Mouse (Mus musculus) hindbrain, embryonic 15.5 days (tissue): ENCODE data around the gene Sec63. TPM values are rescaled to one million over a fixed set of nuclear protein-coding genes. Genes with fewer than 3 reads are reported as not detected.

Source experiments
- ATAC-seq: fragments of 200-750 bp; cut with Nextera tagmentation; 2 replicates; pipeline ENCODE4 v1.8.0; 2017; ENCODE audit warnings: low read depth, moderate number of reproducible peaks, moderate TSS enrichment; ENCODE audit not compliant: low FRiP score
- H3K27ac ChIP-seq: fragments of 300-500 bp; sonication (generic); replicated peaks from 2 replicates; pipeline ENCODE4 v1.5.1; 2015; ENCODE audit warnings: mild to moderate bottlenecking, inconsistent platforms
- H3K27me3 ChIP-seq: fragments of 300-500 bp; sonication (generic); 2 replicates; pipeline ENCODE4 v1.6.1; 2015; ENCODE audit warnings: control low read depth, inconsistent platforms
- H3K36me3 ChIP-seq: fragments of 300-500 bp; sonication (generic); 2 replicates; pipeline ENCODE4 v1.6.1; 2015; ENCODE audit warnings: control low read depth, inconsistent platforms
- H3K4me1 ChIP-seq: fragments of 300-500 bp; sonication (generic); replicated peaks from 2 replicates; pipeline ENCODE4 v1.6.1; 2015; ENCODE audit warnings: control low read depth, inconsistent platforms
- H3K4me2 ChIP-seq: fragments of 300-500 bp; sonication (generic); 2 replicates; pipeline ENCODE4 v1.6.1; 2015; ENCODE audit warnings: moderate library complexity, mild to moderate bottlenecking, inconsistent platforms
- H3K4me3 ChIP-seq: fragments of 300-500 bp; sonication (generic); 2 replicates; pipeline ENCODE4 v1.5.1; 2015; ENCODE audit warnings: mild to moderate bottlenecking, inconsistent platforms
- H3K9ac ChIP-seq: fragments of 300-500 bp; sonication (generic); 2 replicates; pipeline ENCODE4 v1.6.1; 2015; ENCODE audit warnings: inconsistent platforms
- H3K9me3 ChIP-seq: fragments of 300-500 bp; sonication (generic); 2 replicates; pipeline ENCODE4 v1.6.1; 2016; ENCODE audit warnings: control low read depth, inconsistent platforms
- WGBS: fragments of 180-500 bp; shearing (Covaris S2); methylation state at CpG from one replicate; pipeline ENCODE4 v1.1.7; 2015; 5-methylcytosine and 5-hydroxymethylcytosine counted together
- polyA plus RNA-seq: library from polyadenylated mRNA; unstranded; fragments of >200 nt; fragmentation: Nextera tagmentation; extraction: Ambion mirVana; gene quantifications from 2 replicates; pipeline ENCODE4 v1.2.1, GENCODE M21; 2015

Gene Sec63
- polyA plus RNA-seq, 1 experiment from 2014 or later: 20.7 TPM

DNA sequence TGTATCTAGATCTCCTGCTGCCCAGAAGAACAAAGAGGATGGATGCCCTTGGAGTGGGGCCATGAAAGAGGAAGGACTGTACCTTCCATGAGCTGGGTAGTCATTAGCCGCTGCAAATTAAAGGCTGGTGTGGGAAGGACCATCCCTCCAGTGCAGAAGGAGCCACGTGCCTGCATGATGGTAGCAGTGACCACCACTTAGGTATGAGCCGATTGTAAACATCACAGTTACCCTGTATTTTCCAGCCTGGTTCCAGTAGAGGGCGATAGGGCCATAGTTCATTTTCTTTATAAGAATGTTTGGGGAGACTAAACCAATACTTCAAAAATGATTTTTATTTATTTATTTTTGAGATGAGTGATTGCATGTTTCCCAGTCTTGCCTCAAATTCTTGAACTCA lies 71.4 kb downstream of the Sec63 start:
- Histone ChIP-seq H3K27ac (0 out of 2 replicates have a peak overlapping the region, but pooled peaks have one; percentile 10), H3K4me3 (no peak overlapping the region), H3K9ac (no peak overlapping the region), H3K9me3 (no peaks in the 10 kb centered on the region), H3K4me1 (peaks cover 3% of the 10 kb centered on the region; the same call in 1 of the 2 replicates), H3K36me3 (peaks cover 35% of the 10 kb centered on the region), H3K4me2 (no peak overlapping the region), H3K27me3 (no peaks in the 10 kb centered on the region)
- WGBS: 33% methylated on average over 4 of the region's 4 CpGs
- peak; percentile 43 for ATAC-seq

DNA sequence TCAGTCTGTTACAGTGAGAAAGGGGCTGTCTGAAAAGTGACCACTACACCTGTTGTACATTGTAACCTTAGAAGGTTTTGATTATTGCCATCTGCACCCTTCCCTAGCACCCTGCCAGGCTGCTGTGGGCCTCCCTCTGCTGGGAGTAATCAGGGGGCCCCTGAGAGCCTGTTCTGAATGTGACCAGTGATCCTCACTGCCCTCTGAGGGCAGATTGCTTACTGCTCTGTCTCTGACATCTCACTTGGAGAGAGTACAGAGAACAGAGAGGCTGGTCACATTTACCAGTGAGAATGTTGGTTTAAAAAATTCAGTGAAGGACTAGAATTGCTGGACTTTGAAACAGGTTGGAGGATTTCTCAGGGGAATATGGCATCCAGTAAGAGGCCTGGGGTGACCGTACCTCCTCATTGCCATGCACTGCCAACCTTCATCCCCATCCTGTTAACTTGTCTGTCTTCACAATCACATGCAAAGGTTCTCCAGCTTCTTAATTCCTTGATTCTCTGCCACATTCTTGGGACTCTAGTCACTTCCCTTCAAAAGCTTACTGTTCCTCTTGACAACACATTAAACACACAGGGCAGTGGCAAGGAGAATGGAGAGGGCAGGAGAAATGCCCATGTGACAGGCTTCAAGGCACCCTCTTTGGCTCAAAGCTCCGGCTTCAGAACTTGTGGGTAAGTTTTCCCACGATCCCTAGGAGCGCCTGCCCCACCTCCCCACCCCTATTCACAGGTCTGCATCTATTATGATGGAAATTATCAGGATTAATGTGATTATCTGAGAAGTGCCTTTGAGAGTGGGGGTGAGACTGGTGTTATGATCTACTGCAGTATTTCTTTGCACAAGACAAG lies 72.8 kb downstream of the Sec63 start:
- Histone ChIP-seq H3K4me3 (no peak overlapping the region), H3K4me1 (peaks cover 3% of the 10 kb centered on the region; the same call in 1 of the 2 replicates), H3K4me2 (no peak overlapping the region), H3K9me3 (no peaks in the 10 kb centered on the region), H3K9ac (no peak overlapping the region), H3K27ac (peak overlapping the region; percentile 73), H3K27me3 (no peaks in the 10 kb centered on the region), H3K36me3 (peaks cover 21% of the 10 kb centered on the region)
- 38% methylated on average over 4 of the region's 4 CpGs for WGBS
- ATAC-seq: peak; percentile 78

DNA sequence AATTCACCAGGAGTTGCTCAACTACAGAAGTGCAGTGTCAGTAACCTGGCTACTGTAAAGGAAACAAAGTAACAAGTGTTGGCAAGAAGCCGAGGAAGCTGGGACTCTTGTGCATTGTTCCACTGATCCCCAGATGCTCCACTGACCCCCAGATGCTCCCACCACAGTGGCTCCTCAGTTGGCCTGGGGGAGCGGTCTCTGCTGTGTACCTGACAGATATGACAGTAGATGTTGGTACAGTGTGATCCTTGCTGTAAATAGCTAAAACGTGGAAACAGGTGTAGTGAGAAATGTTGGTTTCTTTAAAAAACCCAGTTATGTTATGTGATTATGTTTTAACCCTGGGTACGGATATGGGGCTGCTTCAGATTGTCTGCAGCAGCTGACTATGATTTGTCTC lies 76.8 kb downstream of the Sec63 start:
- H3K4me3 ChIP-seq: no peak overlapping the region
- no peak overlapping the region for H3K9ac ChIP-seq
- peaks cover 3% of the 10 kb centered on the region; the same call in 1 of the 2 replicates for H3K4me1 ChIP-seq
- ATAC-seq: no peak
- H3K27me3 ChIP-seq: no peaks in the 10 kb centered on the region
- H3K36me3 ChIP-seq: peaks cover 5% of the 10 kb centered on the region
- no peaks in the 10 kb centered on the region for H3K9me3 ChIP-seq
- 93% methylated on average over 4 of the region's 4 CpGs for WGBS
- no peak overlapping the region for H3K4me2 ChIP-seq
- no peak overlapping the region for H3K27ac ChIP-seq

DNA sequence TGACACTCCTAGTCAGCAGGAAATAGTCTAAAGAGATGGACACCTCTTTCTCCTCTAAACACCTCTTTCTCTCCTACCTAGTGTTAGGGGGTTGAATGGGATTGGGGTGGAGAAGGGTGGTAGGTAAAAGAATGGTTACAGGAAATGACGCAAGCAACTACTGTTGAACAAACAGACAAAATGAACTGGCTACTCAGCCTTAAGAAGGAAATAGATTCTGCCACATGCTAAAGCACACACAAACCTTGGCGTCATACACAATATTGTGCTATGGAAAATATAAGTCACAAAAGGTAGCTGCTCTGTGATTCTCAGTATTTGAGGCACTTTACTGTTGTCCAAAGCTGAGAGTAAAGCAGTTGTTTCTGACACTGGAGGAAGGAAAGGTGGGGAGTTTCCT lies 77.4 kb downstream of the Sec63 start:
- H3K27me3 ChIP-seq: no peaks in the 10 kb centered on the region
- no peak overlapping the region for H3K4me2 ChIP-seq
- peaks cover 5% of the 10 kb centered on the region for H3K36me3 ChIP-seq
- no peaks in the 10 kb centered on the region for H3K9me3 ChIP-seq
- ATAC-seq: no peak
- no peak overlapping the region for H3K4me3 ChIP-seq
- H3K4me1 ChIP-seq: peaks cover 2% of the 10 kb centered on the region; the same call in 1 of the 2 replicates
- 97% methylated on average over 2 of the region's 2 CpGs for WGBS
- no peak overlapping the region for H3K9ac ChIP-seq
- H3K27ac ChIP-seq: no peak overlapping the region

DNA sequence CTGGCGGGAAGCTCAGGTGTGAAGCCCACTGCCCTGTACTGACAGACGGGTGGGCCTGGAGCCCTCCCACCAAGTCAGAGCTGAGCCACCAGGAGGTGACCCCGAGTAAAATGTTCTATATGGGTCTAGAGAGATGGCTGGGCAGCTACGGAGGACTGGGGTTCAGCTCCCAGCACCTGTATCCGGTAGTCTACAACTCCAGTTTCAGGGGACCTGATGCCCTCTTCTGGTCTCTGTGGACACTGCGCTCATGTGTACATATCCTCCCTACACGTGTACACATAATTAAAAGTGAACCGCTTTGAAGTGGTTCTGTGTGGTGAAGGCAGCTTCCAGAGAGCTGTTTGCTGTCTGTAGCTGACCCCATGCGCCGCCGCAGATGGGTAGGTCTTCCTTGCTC lies 78.7 kb downstream of the Sec63 start:
- no peaks in the 10 kb centered on the region for H3K27me3 ChIP-seq
- H3K9ac ChIP-seq: no peak overlapping the region
- H3K4me1 ChIP-seq: no peaks in the 10 kb centered on the region
- H3K9me3 ChIP-seq: no peaks in the 10 kb centered on the region
- no peak for ATAC-seq
- no peak overlapping the region for H3K4me2 ChIP-seq
- WGBS: 94% methylated on average over 11 of the region's 11 CpGs
- peaks cover 5% of the 10 kb centered on the region for H3K36me3 ChIP-seq
- no peak overlapping the region for H3K27ac ChIP-seq
- no peak overlapping the region for H3K4me3 ChIP-seq

DNA sequence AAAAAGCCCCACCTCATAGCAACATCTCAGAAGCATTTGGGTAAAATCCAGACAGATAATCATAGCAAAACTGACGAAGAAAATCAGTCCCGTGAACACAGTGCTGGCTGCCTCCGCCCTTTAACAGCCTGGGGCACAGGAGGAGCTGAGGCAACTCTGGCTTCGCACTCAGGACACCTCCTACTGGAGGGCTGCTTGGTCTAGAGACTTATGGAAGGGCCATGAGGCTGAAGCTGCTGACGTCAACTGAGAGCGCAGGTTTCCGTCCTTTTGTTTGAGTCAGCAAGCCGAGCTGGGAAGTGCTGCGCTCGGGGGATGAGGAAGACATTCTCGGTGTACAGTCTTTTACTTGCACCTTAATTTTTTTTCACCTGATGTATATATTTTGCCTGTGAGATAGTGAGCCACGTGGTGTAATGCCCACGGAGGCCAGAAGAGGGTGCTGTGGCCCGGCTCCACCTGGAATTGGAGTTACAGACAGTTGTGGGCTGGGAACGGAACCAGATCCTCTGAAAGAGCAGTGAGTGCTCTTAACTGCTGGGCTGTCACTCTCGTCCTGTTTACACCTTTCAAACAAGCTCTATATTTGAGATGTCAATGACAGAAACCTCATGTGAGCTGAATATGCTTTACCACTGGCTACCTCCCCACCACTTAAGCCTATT lies 80.4 kb downstream of the Sec63 start:
- Histone ChIP-seq H3K36me3 (peaks cover 5% of the 10 kb centered on the region), H3K9ac (no peak overlapping the region), H3K4me1 (no peaks in the 10 kb centered on the region), H3K27me3 (no peaks in the 10 kb centered on the region), H3K4me3 (no peak overlapping the region), H3K27ac (no peak overlapping the region), H3K9me3 (no peaks in the 10 kb centered on the region), H3K4me2 (no peak overlapping the region)
- WGBS: 67% methylated on average over 16 of the region's 16 CpGs
- ATAC-seq: no peak

DNA sequence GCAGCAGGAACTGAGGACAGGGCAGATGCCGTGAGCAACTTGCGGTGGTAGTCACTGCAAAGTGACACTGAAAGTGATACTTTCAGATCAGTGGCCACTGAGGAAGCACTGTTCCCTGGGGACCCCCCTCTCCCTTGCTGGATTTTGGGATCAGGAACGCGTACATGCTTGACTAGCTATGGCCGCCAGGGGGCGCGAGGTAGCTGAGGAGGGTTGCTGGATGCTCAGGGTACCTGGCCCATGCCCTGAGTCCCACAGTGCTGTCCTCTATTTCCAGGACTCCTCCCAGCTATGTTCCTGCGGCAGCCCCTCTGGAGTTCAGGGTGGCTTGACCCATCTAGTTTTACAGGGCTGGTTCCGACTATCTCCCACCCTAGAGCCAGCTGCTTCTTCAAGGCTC lies 81.1 kb downstream of the Sec63 start:
- peaks cover under 1% of the 10 kb centered on the region for H3K36me3 ChIP-seq
- WGBS: 20% methylated on average over 9 of the region's 9 CpGs
- no peaks in the 10 kb centered on the region for H3K4me1 ChIP-seq
- no peak overlapping the region for H3K4me3 ChIP-seq
- no peak overlapping the region for H3K4me2 ChIP-seq
- H3K27me3 ChIP-seq: no peaks in the 10 kb centered on the region
- H3K9ac ChIP-seq: no peak overlapping the region
- no peaks in the 10 kb centered on the region for H3K9me3 ChIP-seq
- no peak overlapping the region for H3K27ac ChIP-seq
- no peak; the same call in 1 of the 2 replicates for ATAC-seq

DNA sequence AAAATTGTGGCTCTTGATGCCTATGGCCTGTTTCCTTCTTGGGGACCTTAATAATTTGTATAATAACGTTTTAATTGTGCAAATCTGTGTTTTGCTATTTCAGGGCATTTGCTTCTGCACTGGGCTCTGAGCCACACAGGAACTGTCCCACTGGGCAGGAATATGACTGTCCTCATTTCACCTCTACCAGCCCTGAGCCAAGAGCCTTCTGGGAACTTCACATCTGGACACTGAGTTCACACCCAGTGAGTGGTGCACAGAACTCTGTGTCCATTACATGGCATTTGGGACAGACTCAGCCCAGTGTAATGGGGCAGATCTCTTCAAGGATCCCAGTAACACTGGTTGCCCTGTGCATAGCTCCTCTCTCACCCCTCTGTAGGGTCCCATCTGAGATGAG lies 82.1 kb downstream of the Sec63 start:
- Histone ChIP-seq H3K4me3 (no peak overlapping the region), H3K4me2 (no peak overlapping the region)
- WGBS: 76% methylated on average over 1 of the region's 1 CpGs

DNA sequence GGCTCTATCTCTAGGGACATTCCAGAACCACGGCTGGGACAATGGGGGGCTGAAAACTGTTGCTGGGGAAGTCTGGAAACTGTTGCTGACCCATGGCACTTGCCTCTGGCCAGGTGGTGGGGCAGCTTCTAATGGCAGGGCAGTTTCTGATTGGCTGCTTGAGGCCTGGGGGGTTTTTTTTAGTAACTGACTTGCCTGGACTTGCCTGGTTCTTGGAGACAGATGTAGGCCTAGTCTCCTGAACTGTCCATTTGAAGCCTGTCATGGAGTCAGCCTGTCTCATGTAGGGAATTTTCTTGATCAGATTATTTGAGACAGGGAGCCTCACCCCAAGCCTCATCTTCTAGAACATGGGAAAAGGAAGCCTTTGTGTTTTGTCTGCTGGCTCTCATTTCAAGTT lies 84.2 kb downstream of the Sec63 start:
- Histone ChIP-seq H3K27ac (no peak overlapping the region), H3K4me1 (no peaks in the 10 kb centered on the region), H3K4me2 (no peak overlapping the region), H3K27me3 (no peaks in the 10 kb centered on the region), H3K4me3 (no peak overlapping the region), H3K9ac (no peak overlapping the region), H3K9me3 (no peaks in the 10 kb centered on the region), H3K36me3 (no peaks in the 10 kb centered on the region)
- WGBS: 62% methylated on average over 1 of the region's 1 CpGs
- ATAC-seq: no peak

More for the DNA sequence above, 82.1 kb downstream of the Sec63 start:
- no peaks in the 10 kb centered on the region for H3K36me3 ChIP-seq
- no peak for ATAC-seq
- H3K9me3 ChIP-seq: no peaks in the 10 kb centered on the region
- no peaks in the 10 kb centered on the region for H3K4me1 ChIP-seq
- H3K27me3 ChIP-seq: no peaks in the 10 kb centered on the region
- no peak overlapping the region for H3K9ac ChIP-seq
- H3K27ac ChIP-seq: no peak overlapping the region

DNA sequence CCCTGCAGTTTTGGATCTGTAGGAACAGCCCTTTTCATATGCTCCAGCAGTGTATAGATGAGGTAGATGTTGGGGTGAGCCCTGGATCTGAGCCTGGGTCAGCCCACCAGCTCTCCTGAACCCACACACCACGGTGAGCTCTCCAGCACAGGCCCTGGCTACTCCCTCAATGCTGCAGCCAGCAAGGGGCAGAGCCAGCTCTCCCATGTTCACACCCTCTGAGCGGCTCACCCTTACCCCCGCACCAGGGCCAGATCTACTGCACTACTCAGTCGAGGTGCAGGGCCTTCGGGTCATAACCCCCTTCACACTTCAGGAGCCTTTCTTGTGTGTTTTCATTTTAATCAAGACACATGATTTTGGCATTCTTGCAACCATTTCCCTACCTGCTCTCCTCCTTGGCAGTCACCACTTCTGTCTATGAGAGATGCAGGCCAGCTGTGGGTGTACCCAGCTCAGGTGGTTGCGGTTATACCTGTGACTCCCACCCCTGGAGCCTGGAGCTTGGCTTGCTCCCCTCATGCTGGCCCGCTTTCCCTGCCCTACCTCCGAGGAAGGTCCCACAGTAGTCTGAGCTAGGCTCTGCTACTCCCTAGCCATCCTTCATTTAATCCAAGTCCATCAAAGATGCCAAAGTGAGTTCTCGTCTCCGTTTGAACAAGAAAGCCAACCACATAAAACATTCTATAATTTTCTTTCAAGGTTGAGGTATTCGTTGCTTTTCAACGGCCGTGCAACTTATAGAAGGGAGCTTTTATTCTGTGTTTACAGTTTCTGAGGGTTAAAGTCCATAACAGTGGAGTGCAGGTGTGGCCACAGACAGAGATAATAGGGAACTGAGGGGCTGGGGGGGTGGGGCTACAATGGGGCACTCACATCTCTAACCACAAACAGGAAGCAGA lies 87.1 kb downstream of the Sec63 start:
- Histone ChIP-seq H3K27ac (no peak overlapping the region), H3K4me3 (no peak overlapping the region), H3K27me3 (no peaks in the 10 kb centered on the region), H3K36me3 (no peaks in the 10 kb centered on the region), H3K9me3 (no peaks in the 10 kb centered on the region), H3K4me2 (no peak overlapping the region), H3K4me1 (no peaks in the 10 kb centered on the region), H3K9ac (no peak overlapping the region)
- WGBS: 92% methylated on average over 13 of the region's 13 CpGs
- peak; percentile 27; the same call in 1 of the 2 replicates for ATAC-seq

DNA sequence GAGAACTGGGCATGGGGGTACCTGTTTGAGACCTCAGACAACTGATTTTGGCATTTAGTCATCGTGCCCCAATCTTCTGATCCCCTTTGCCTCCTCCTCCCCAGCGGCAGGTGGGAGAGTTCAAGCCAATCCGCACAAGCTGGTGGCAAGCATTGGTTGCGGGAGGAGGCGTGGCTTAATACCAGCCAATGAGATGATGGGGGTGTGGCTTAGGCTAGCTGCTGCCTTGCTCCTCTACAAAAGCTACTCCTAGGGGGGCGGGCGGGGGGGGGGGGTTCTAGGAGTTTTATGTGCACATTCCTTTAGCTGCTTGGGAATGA lies 87.7 kb downstream of the Sec63 start:
- Histone ChIP-seq H3K9me3 (no peaks in the 10 kb centered on the region), H3K36me3 (no peaks in the 10 kb centered on the region), H3K9ac (no peak overlapping the region), H3K27ac (no peak overlapping the region), H3K4me2 (no peak overlapping the region), H3K27me3 (no peaks in the 10 kb centered on the region), H3K4me1 (no peaks in the 10 kb centered on the region), H3K4me3 (no peak overlapping the region)
- WGBS: 91% methylated on average over 7 of the region's 7 CpGs
- ATAC-seq: no peak

DNA sequence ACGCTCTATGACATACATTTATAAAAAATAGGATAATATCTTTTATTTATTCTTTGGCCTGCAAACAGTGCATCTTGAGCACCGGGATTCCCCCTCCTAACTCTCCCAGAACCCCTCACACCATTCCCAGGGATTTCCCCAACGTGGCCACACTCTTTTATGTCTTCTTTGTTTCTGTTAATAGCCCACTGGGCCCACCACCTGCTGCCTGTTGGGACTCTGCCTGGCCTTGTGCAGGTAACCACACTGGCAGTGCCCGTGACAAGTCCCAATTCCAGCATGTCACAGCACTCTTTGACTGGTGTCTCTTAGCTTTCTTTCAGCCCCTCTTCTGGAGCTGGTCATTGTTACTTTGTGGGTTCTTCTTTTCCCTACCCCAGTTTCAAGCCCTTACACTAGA lies 93.5 kb downstream of the Sec63 start:
- H3K4me2 ChIP-seq: no peak overlapping the region
- H3K27me3 ChIP-seq: no peaks in the 10 kb centered on the region
- H3K27ac ChIP-seq: no peak overlapping the region
- peaks cover 9% of the 10 kb centered on the region for H3K4me1 ChIP-seq
- H3K36me3 ChIP-seq: no peaks in the 10 kb centered on the region
- H3K9me3 ChIP-seq: no peaks in the 10 kb centered on the region
- 46% methylated on average over 4 of the region's 4 CpGs for WGBS
- no peak overlapping the region for H3K9ac ChIP-seq
- no peak for ATAC-seq
- no peak overlapping the region for H3K4me3 ChIP-seq
